Mouse (Mus musculus): Measurements from ENCODE around the gene Snd1. TPM values are rescaled to one million over a fixed set of nuclear protein-coding genes. Genes with fewer than 3 reads are reported as not detected.

Snd1 gene
- total and polyA plus RNA-seq, 3 experiments = 83.7 to 377 (median 210) TPM

- H3K4me1 ChIP-seq (ENCODE audit: control insufficient read depth in 1 of 2, insufficient read depth in 2 of 2) = no peaks in the 10 kb centered on the region
- no peak overlapping the region for H3K4me3 ChIP-seq (replicated peaks in 1 of 3; ENCODE audit: low read depth in 2 of 3, low read length in 2 of 3, poor library complexity in 1 of 3)
- DNase-seq (ENCODE audit: extremely low read depth) = no peak
- no peak overlapping the region for H3K9ac ChIP-seq (ENCODE audit: insufficient read depth, low read depth)
- dilution Hi-C loops (cut with MboI; ENCODE audit: extremely low pct_ligation_motif_present, extremely low pct_unique_long_range_greater_than_20kb, low sequenced_read_pairs) = no loop called here
- no peak overlapping the region for H3K27ac ChIP-seq (ENCODE audit: insufficient read depth, low read depth)
- H3K4me2 ChIP-seq (ENCODE audit: insufficient read depth, low read depth, poor library complexity, severe bottlenecking) = no peak overlapping the region
- no peaks in the 10 kb centered on the region for H3K27me3 ChIP-seq (replicated peaks)
- no peaks in the 10 kb centered on the region for H3K36me3 ChIP-seq (replicated peaks in 1 of 2; ENCODE audit: control insufficient read depth in 1 of 2, insufficient read depth in 1 of 2, low read length in 1 of 2)
- no peak for TF ChIP-seq TBP (conservative IDR thresholded peaks at IDR 0.05; ENCODE audit: low read depth, low read length)
- no peak for TF ChIP-seq UBTF (IDR thresholded peaks at IDR 0.05; ENCODE audit: low read depth, low read length)
- no peak for TF ChIP-seq CTCF (conservative IDR thresholded peaks at IDR 0.05 in 1 of 2, IDR thresholded peaks at IDR 0.05 in 1 of 2; ENCODE audit: low read depth in 2 of 2, low read length in 2 of 2)
- TF ChIP-seq JUN (IDR thresholded peaks at IDR 0.05; ENCODE audit: insufficient read depth, low read depth, low read length) = no peak
- in situ Hi-C loops (cut with MboI; ENCODE audit: low pct_ligation_motif_present, low pct_unique_long_range_greater_than_20kb, low sequenced_read_pairs) = no loop called here
- no peaks in the 10 kb centered on the region for H3K79me2 ChIP-seq (replicated peaks; ENCODE audit: control insufficient read depth, extremely low read depth, insufficient read depth, poor library complexity, severe bottlenecking)
- H3K9me3 ChIP-seq (replicated peaks; ENCODE audit: low read length) = no peaks in the 10 kb centered on the region
These were observed 456.8 kb downstream of the Snd1 start for GRCm38 (mm10) chr6:28931636-28932327.

- Histone ChIP-seq H3K79me2 (replicated peaks; ENCODE audit: control insufficient read depth, extremely low read depth, insufficient read depth, poor library complexity, severe bottlenecking) (no peaks in the 10 kb centered on the region), H3K4me1 (ENCODE audit: control insufficient read depth in 1 of 2, insufficient read depth in 2 of 2) (no peaks in the 10 kb centered on the region), H3K36me3 (replicated peaks in 1 of 2; ENCODE audit: control insufficient read depth in 1 of 2, insufficient read depth in 1 of 2, low read length in 1 of 2) (no peaks in the 10 kb centered on the region), H3K9me3 (replicated peaks; ENCODE audit: low read length) (no peaks in the 10 kb centered on the region), H3K9ac (ENCODE audit: insufficient read depth, low read depth) (no peak overlapping the region), H3K27ac (ENCODE audit: insufficient read depth, low read depth) (no peak overlapping the region), H3K4me3 (replicated peaks in 1 of 3; ENCODE audit: low read depth in 2 of 3, low read length in 2 of 3, poor library complexity in 1 of 3) (no peak overlapping the region), H3K27me3 (replicated peaks) (no peaks in the 10 kb centered on the region), H3K4me2 (ENCODE audit: insufficient read depth, low read depth, poor library complexity, severe bottlenecking) (no peak overlapping the region)
- TF ChIP-seq ZKSCAN1 (IDR thresholded peaks at IDR 0.05; ENCODE audit: borderline replicate concordance, low read depth, low read length) = no peak
- no peak for TF ChIP-seq TBP (conservative IDR thresholded peaks at IDR 0.05; ENCODE audit: low read depth, low read length)
- no peak for TF ChIP-seq MXI1 (IDR thresholded peaks at IDR 0.05; ENCODE audit: low read depth, low read length)
- no peak for TF ChIP-seq NELFE (IDR thresholded peaks at IDR 0.05; ENCODE audit: low read depth, low read length)
- no peak for TF ChIP-seq RCOR1 (conservative IDR thresholded peaks at IDR 0.05; ENCODE audit: low read depth, low read length)
- TF ChIP-seq MAFK (IDR thresholded peaks at IDR 0.05; ENCODE audit: insufficient replicate concordance, low read length) = no peak
- no peak for TF ChIP-seq RAD21 (IDR thresholded peaks at IDR 0.05; ENCODE audit: low read depth, low read length)
- no peak for TF ChIP-seq ZC3H11A (IDR thresholded peaks at IDR 0.05; ENCODE audit: low read depth, low read length)
- in situ Hi-C loops (cut with MboI; ENCODE audit: low pct_ligation_motif_present, low pct_unique_long_range_greater_than_20kb, low sequenced_read_pairs) (no loop called here), dilution Hi-C loops (cut with MboI; ENCODE audit: extremely low pct_ligation_motif_present, extremely low pct_unique_long_range_greater_than_20kb, low sequenced_read_pairs) (no loop called here)
- no peak for DNase-seq (ENCODE audit: extremely low read depth)
These were observed 457.5 kb downstream of the Snd1 start for GRCm38 (mm10) chr6:28932328-28932937.

GRCm38 (mm10) chr6:28935736-28936135, 460.8 kb downstream of the Snd1 start:
- DNase-seq (ENCODE audit: extremely low read depth) = no peak
- Histone ChIP-seq H3K36me3 (replicated peaks in 1 of 2; ENCODE audit: control insufficient read depth in 1 of 2, insufficient read depth in 1 of 2, low read length in 1 of 2) (no peaks in the 10 kb centered on the region), H3K4me2 (ENCODE audit: insufficient read depth, low read depth, poor library complexity, severe bottlenecking) (no peak overlapping the region), H3K9me3 (replicated peaks; ENCODE audit: low read length) (no peaks in the 10 kb centered on the region), H3K79me2 (replicated peaks; ENCODE audit: control insufficient read depth, extremely low read depth, insufficient read depth, poor library complexity, severe bottlenecking) (no peaks in the 10 kb centered on the region), H3K4me1 (ENCODE audit: control insufficient read depth in 1 of 2, insufficient read depth in 2 of 2) (no peaks in the 10 kb centered on the region), H3K9ac (ENCODE audit: insufficient read depth, low read depth) (no peak overlapping the region), H3K27ac (ENCODE audit: insufficient read depth, low read depth) (no peak overlapping the region), H3K4me3 (replicated peaks in 1 of 3; ENCODE audit: low read depth in 2 of 3, low read length in 2 of 3, poor library complexity in 1 of 3) (no peak overlapping the region), H3K27me3 (replicated peaks) (no peaks in the 10 kb centered on the region)
- in situ Hi-C loops (cut with MboI; ENCODE audit: low pct_ligation_motif_present, low pct_unique_long_range_greater_than_20kb, low sequenced_read_pairs) (no loop called here), dilution Hi-C loops (cut with MboI; ENCODE audit: extremely low pct_ligation_motif_present, extremely low pct_unique_long_range_greater_than_20kb, low sequenced_read_pairs) (no loop called here)
- no peak for TF ChIP-seq ZNF384 (IDR thresholded peaks at IDR 0.05; ENCODE audit: low read depth, low read length)
- no peak for TF ChIP-seq HCFC1 (IDR thresholded peaks at IDR 0.05; ENCODE audit: low read depth, low read length)
- no peak for TF ChIP-seq BHLHE40 (IDR thresholded peaks at IDR 0.05; ENCODE audit: low read depth, low read length)
- TF ChIP-seq CHD1 (IDR thresholded peaks at IDR 0.05; ENCODE audit: low read depth, low read length) = no peak
- TF ChIP-seq TCF12 (IDR thresholded peaks at IDR 0.05; ENCODE audit: low read depth, low read length) = no peak
- TF ChIP-seq PAX5 (IDR thresholded peaks at IDR 0.05; ENCODE audit: low read length) = no peak
- no peak for TF ChIP-seq UBTF (IDR thresholded peaks at IDR 0.05; ENCODE audit: low read depth, low read length)
- no peak for TF ChIP-seq RAD21 (IDR thresholded peaks at IDR 0.05; ENCODE audit: low read depth, low read length)
- TF ChIP-seq JUN (IDR thresholded peaks at IDR 0.05; ENCODE audit: insufficient read depth, low read depth, low read length) = no peak
- no peak for TF ChIP-seq ZC3H11A (IDR thresholded peaks at IDR 0.05; ENCODE audit: low read depth, low read length)
